Mouse (Mus musculus) erythroblast, embryonic 14.5 days (primary cell): Measurements from ENCODE around the gene Pola1.

ENCODE experiments used
- GATA1 ChIP-seq: IDR thresholded peaks from 2 replicates; pipeline ENCODE4 v1.6.1; 2012; ENCODE audit warnings: low read length, inconsistent platforms, mixed read lengths
- TAL1 ChIP-seq: IDR thresholded peaks from 3 replicates; pipeline ENCODE4 v1.6.1; 2012; ENCODE audit warnings: low read length, inconsistent platforms, mixed read lengths

- TF ChIP-seq GATA1 (no peak), TAL1 (no peak)
These were observed 262.2 kb downstream of the Pola1 start for GRCm38 (mm10) chrX:93369708-93370107.
